Mouse (Mus musculus) erythroblast, embryonic 14.5 days (primary cell): ENCODE measurements around the gene M6pr.

Experiments used
- GATA1 ChIP-seq: IDR thresholded peaks from 2 replicates; pipeline ENCODE4 v1.6.1; 2012; ENCODE audit warnings: low read length, inconsistent platforms, mixed read lengths
- TAL1 ChIP-seq: IDR thresholded peaks from 3 replicates; pipeline ENCODE4 v1.6.1; 2012; ENCODE audit warnings: low read length, inconsistent platforms, mixed read lengths

DNA sequence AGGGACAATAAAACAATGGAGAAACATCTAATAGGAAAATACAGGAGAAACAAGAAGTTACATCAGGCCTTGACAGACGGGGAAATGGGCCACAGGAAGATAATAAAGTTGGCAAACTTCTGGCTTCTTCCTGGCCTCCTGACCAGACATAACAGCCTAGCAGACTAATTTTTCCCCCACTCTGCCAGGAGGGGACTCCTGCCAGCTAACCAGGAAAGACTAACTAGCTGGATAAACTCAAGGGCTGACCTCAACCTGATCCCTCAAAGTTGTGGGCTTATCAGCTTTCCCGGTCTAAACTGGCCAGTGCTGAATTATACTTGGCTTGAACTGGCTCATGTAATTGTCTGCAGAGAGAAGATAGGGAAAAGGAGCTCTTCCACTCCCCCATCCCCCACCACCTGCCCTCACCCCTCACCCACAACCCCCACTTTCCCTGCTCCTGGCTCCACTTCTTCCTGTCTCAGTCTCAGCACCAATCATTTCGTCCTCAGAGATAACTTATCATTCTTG, 8.8 kb upstream of the M6pr start:
- no peak for TF ChIP-seq TAL1
- TF ChIP-seq GATA1: no peak
